Mouse (Mus musculus) c-Kit-positive CD71-positive TER-119-negative erythroid progenitor cells, embryonic 14.5 days (primary cell): ENCODE data around the gene Gm6367.
"Not testable (repeated sequence)": the region's sequence is repeated elsewhere in the genome, so short reads cannot be mapped to it uniquely, and the experiment has no call there.

ENCODE experiments used
- DNase-seq: peaks from one replicate; pipeline ENCODE4 v3.0.0-alpha.2; 2013; ENCODE audit warnings: low read depth

The Gm6367 gene

DNA sequence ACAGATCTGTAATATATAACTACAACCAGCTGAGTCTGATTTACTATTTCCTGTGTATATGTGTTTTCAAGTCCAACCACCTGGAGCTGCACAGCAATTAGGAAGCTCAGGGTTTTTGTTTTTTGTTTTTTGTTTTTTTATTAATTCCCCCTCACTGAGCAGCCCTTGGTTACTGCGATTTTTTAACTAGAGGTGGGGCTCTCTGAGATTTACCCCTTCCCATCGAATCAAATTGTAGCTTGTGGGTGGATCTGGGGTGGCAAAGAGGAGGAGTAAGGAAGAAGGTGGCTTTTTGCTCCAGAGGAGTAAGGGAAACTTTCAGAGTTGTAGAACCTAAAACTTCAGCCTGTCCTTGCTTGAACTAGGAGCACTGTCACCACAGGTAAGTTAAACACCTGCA lies at the start of gene Gm6367:
Gene Gm6367 (plus strand): TSS at position 301 of the 400 bp plus-strand sequence.
- DNase-seq: not testable (repeated sequence)
